Mouse (Mus musculus) G1E (cell line): ENCODE data around the gene Fam181a. TPM values are rescaled to one million over a fixed set of nuclear protein-coding genes. Genes with fewer than 3 reads are reported as not detected.

Source experiments
- ATAC-seq: 2 replicates; pipeline ENCODE4 v1.8.0; 2016; ENCODE audit warnings: mild to moderate bottlenecking; ENCODE audit not compliant: insufficient number of reproducible peaks, poor library complexity, low FRiP score, severe bottlenecking; ENCODE audit errors: extremely low read depth
- DNase-seq: peaks from one replicate; pipeline ENCODE4 v3.0.0; 2012; ENCODE audit warnings: low spot score
- H3K27me3 ChIP-seq: 2 replicates; pipeline ENCODE4 v1.6.1; 2012; ENCODE audit warnings: mild to moderate bottlenecking, low read length, inconsistent platforms; ENCODE audit not compliant: insufficient read depth
- H3K36me3 ChIP-seq: replicated peaks from 2 replicates; pipeline ENCODE3; 2012; ENCODE audit warnings: mild to moderate bottlenecking, inconsistent platforms
- H3K4me1 ChIP-seq: 2 replicates; pipeline ENCODE4 v1.6.1; 2012; ENCODE audit warnings: low read depth, low read length, inconsistent platforms, mixed read lengths; ENCODE audit not compliant: insufficient read depth
- H3K4me3 ChIP-seq: 2 replicates; pipeline ENCODE4 v1.5.1; 2012; ENCODE audit warnings: low read depth, mild to moderate bottlenecking, inconsistent platforms, low read length, moderate library complexity, mixed read lengths
- H3K9me3 ChIP-seq: replicated peaks from 2 replicates; pipeline ENCODE4 v1.6.1; 2012; ENCODE audit warnings: inconsistent platforms
- CTCF ChIP-seq: IDR thresholded peaks from 2 replicates; pipeline ENCODE4 v1.5.1; 2012; ENCODE audit warnings: low read depth, low read length, inconsistent platforms, mixed read lengths
- GATA1 ChIP-seq: IDR thresholded peaks from 2 replicates; pipeline ENCODE4 v1.6.1; 2012; ENCODE audit warnings: borderline replicate concordance, low read length, inconsistent platforms, mixed read lengths
- GATA2 ChIP-seq: IDR thresholded peaks from 2 replicates; pipeline ENCODE4 v1.6.1; 2012; ENCODE audit warnings: low read depth, low read length, inconsistent platforms, borderline replicate concordance
- POLR2AphosphoS5 ChIP-seq: IDR thresholded peaks from 2 replicates; pipeline ENCODE4 v1.6.1; 2012; ENCODE audit warnings: low read depth, low read length, inconsistent platforms; ENCODE audit not compliant: insufficient replicate concordance
- TAL1 ChIP-seq: conservative IDR thresholded peaks from 2 replicates; pipeline ENCODE4 v1.6.1; 2012; ENCODE audit warnings: low read depth, low read length, inconsistent platforms, mixed read lengths
- polyA plus RNA-seq: library from polyadenylated mRNA; stranded (reverse); fragments of >175 nt; gene quantifications from 2 replicates; pipeline ENCODE4 v1.2.3, GENCODE M21; 2012
- total RNA-seq, 2 experiments: library from RNA; stranded (forward) in 1 of 2; stranded (reverse) in 1 of 2; fragments of 200-1000 nt in 1 of 2; fragments of >200 nt in 1 of 2; fragmentation: Nextera tagmentation in 1 of 2; gene quantifications; 2 replicates each; pipeline ENCODE4 v1.2.3; 2014 to 2017

The Fam181a gene
- total and polyA plus RNA-seq, 3 experiments = 0.38 TPM; not detected in 2

DNA sequence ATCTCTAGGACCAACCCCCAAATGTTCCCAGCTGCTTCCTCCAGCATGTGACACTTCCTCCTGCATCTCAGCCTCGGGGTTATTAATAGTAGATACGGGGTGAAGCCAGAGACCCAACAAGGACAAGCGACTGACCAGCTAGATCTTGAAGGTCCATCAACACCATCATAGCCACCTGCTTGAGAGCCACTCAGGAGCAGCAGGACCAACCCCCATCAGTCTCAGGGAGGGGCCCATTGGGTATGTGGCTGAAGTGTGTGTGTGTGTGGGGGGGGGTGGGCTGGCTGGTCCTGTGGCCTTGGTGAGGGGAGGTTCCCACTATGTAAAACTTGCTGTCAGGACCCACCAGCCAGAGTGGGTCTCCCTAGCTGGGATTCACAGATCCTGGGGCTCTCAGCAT lies 26.0 kb downstream of the Fam181a start:
- DNase-seq (no peak), ATAC-seq (no peak)
- TF ChIP-seq CTCF = no peak
- TF ChIP-seq TAL1 = no peak
- TF ChIP-seq GATA1 = no peak
- TF ChIP-seq GATA2 = no peak
- TF ChIP-seq POLR2AphosphoS5 = no peak
- no peaks in the 10 kb centered on the region for H3K4me1 ChIP-seq
- no peak overlapping the region for H3K4me3 ChIP-seq
- peaks cover 27% of the 10 kb centered on the region for H3K9me3 ChIP-seq
- H3K36me3 ChIP-seq = no peaks in the 10 kb centered on the region
- H3K27me3 ChIP-seq = no peaks in the 10 kb centered on the region

DNA sequence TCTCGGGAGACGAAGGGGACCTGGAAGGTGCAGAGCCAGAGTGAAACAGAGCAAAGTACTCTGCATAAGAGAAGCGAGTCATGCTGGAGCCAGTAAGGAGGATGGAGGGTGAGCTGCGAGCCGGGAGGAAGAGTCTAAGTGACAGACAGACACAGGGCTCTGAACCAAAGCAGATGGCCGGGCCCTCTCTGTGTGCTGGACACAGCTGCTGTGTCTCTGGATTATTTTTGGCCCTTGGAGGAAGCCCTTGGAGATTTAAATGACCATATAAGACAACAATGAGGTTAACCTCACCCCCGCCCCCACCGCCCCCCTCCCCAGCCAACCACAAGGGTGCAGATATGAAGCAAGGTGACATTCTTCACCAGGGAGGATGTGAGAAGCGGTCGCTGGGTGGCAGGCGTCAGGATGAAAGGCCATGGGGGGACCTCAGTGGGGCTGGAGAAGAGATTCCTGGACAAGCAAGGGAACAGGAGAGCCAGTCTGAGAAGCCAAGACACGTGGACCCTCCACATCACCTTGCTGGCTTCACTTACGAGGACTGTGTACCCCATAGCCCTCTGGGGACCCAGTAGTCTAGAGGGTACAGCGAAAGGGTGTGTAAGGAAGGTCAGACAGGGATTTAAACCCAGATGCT lies 27.5 kb downstream of the Fam181a start:
- H3K4me3 ChIP-seq = no peak overlapping the region
- TF ChIP-seq GATA2 (no peak), TAL1 (no peak), GATA1 (no peak), POLR2AphosphoS5 (no peak), CTCF (no peak)
- DNase-seq (no peak), ATAC-seq (no peak)
- H3K9me3 ChIP-seq = peaks cover 19% of the 10 kb centered on the region
- no peaks in the 10 kb centered on the region for H3K27me3 ChIP-seq
- no peaks in the 10 kb centered on the region for H3K36me3 ChIP-seq
- H3K4me1 ChIP-seq = no peaks in the 10 kb centered on the region

DNA sequence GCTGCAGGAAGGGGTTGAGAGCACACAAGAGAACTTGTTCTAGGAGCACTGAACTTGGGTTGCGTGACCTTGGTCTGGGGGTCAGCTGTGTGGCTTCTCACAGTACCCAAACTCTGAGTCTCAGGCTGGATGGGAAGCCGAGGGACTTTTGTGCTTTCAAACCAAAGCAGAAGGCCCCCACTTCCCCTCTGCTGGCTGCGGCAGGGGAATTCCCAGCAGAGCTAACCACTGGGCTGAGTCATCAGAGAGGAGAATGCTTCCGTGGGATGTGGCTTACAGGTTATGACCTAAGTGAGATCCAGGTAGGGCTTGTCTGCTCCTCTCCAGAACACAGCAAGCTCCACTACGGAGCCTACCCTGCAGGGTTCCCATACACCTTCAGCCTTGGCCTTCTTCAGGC lies 30.4 kb downstream of the Fam181a start:
- Histone ChIP-seq H3K36me3 (no peaks in the 10 kb centered on the region), H3K9me3 (peaks cover 9% of the 10 kb centered on the region; the same call in 1 of the 2 replicates), H3K4me3 (no peak overlapping the region), H3K4me1 (no peaks in the 10 kb centered on the region), H3K27me3 (peaks cover 3% of the 10 kb centered on the region; the same call in 1 of the 2 replicates)
- TF ChIP-seq POLR2AphosphoS5 (no peak), GATA2 (no peak), CTCF (no peak), TAL1 (no peak), GATA1 (no peak)
- DNase-seq (no peak), ATAC-seq (no peak)

DNA sequence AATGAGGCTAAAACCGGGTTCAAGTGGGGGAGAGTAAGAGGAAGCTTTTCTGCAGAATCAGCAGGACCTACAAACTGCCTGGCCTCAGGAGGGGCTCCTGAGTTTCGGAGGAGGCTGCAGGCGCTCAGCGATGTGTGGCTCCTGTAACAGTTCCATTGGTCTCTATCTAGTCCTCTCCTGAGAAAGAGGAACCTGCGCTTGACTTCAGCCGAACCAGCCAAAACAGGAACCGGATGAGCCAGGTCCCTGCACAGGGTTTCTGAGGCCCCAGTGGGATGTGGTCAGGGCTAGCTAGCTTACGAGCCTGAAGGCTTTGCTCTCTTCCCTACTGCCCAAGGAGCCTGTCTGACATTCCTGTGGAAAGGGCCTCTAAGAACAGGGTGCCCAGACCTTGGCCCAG lies 32.7 kb downstream of the Fam181a start:
- Histone ChIP-seq H3K4me3 (no peak overlapping the region), H3K4me1 (no peaks in the 10 kb centered on the region; the same call in 1 of the 2 replicates), H3K36me3 (no peaks in the 10 kb centered on the region), H3K9me3 (no peaks in the 10 kb centered on the region), H3K27me3 (peaks cover 8% of the 10 kb centered on the region; the same call in 1 of the 2 replicates)
- ATAC-seq = peak; percentile 48
- TF ChIP-seq POLR2AphosphoS5 = no peak
- TF ChIP-seq TAL1 = no peak
- no peak for TF ChIP-seq GATA2
- TF ChIP-seq CTCF = no peak
- TF ChIP-seq GATA1 = no peak
- DNase-seq = no peak

DNA sequence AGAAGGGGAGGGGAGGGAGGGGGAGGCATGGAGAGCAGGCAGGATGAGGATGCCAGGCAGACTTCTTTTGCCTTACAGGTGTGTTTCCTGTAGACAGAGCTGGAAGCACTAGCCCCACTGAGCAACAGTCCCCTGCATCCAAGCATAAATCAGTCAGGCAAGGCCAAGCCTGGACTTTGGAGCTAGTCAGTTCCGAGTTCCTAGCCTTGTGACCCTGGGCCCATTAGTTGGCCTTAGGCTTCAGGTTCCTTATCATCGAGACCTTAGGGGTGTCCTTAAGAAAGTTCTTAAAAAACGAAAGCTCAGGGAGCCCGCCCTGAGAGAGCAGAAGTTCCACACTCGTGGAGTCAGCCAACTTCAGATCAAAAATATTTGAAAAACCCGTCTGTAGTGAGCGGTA lies 34.2 kb downstream of the Fam181a start:
- no peaks in the 10 kb centered on the region; the same call in 1 of the 2 replicates for H3K4me1 ChIP-seq
- DNase-seq (no peak), ATAC-seq (no peak)

DNA sequence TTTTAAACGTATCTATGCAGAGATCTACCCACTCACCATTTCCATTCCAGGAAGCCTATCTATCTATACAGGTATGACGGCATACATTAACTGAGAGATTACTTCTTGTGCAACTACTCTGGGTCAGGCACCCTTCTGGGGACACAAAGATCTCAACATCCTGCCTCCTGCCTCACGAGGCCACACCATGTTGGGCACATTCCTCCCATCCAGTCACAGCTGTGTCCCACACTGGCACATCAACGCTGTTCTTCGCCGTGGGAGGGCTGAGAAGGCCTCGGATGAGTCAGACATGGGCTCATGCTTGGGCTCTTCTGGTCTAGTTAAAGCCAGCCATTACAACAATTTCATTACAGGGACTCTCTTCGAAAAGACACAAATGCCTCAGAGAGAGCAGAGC lies 36.2 kb downstream of the Fam181a start:
- no peak for ATAC-seq
- Histone ChIP-seq H3K36me3 (no peaks in the 10 kb centered on the region), H3K4me1 (no peaks in the 10 kb centered on the region; the same call in 1 of the 2 replicates), H3K27me3 (peaks cover 8% of the 10 kb centered on the region; the same call in 1 of the 2 replicates), H3K4me3 (no peak overlapping the region), H3K9me3 (no peaks in the 10 kb centered on the region)
- no peak for DNase-seq
- TF ChIP-seq CTCF = no peak
- no peak for TF ChIP-seq GATA1
- no peak for TF ChIP-seq TAL1
- no peak for TF ChIP-seq POLR2AphosphoS5
- no peak for TF ChIP-seq GATA2

More for the DNA sequence above, 34.2 kb downstream of the Fam181a start:
- H3K9me3 ChIP-seq = no peaks in the 10 kb centered on the region
- H3K36me3 ChIP-seq = no peaks in the 10 kb centered on the region
- TF ChIP-seq TAL1 (no peak), GATA1 (no peak), CTCF (no peak), POLR2AphosphoS5 (no peak), GATA2 (no peak)
- H3K27me3 ChIP-seq = peaks cover 8% of the 10 kb centered on the region; the same call in 1 of the 2 replicates
- H3K4me3 ChIP-seq = no peak overlapping the region
